Mouse (Mus musculus): ENCODE results near the gene C1qc.

- TF ChIP-seq POLR2A (IDR thresholded peaks at IDR 0.05; ENCODE audit: low read depth, low read length): no peak
- no peak for TF ChIP-seq CTCF (IDR thresholded peaks at IDR 0.05; ENCODE audit: extremely low read depth, insufficient read depth, insufficient read length, insufficient replicate concordance)
Observed at GRCm38 (mm10) chr4:136889981-136890380, 2.9 kb downstream of the C1qc start.

Data from spleen, adult 2 months (tissue).